Mouse (Mus musculus): ENCODE data around the gene St3gal5. TPM values are rescaled to one million over a fixed set of nuclear protein-coding genes. Genes with fewer than 3 reads are reported as not detected.

Gene St3gal5
- total and polyA plus RNA-seq, 3 experiments, result 4.0 to 21.4 (median 19.8) TPM

- H3K27ac ChIP-seq (ENCODE audit: insufficient read depth, low read depth), result no peak overlapping the region
- in situ Hi-C loops (cut with MboI; ENCODE audit: low pct_ligation_motif_present, low pct_unique_long_range_greater_than_20kb, low sequenced_read_pairs), result no loop called here
- no peak overlapping the region for H3K9ac ChIP-seq (ENCODE audit: insufficient read depth, low read depth)
- dilution Hi-C loops (cut with MboI; ENCODE audit: extremely low pct_ligation_motif_present, extremely low pct_unique_long_range_greater_than_20kb, low sequenced_read_pairs), result no loop called here
- H3K4me1 ChIP-seq (ENCODE audit: control insufficient read depth in 1 of 2, insufficient read depth in 2 of 2), result peaks cover 4 to 17% of the 10 kb centered on the region in 2 experiments; a peak in 2 of 4 replicates
- DNase-seq (ENCODE audit: extremely low read depth), result no peak
- no peaks in the 10 kb centered on the region for H3K27me3 ChIP-seq (replicated peaks)
- no peaks in the 10 kb centered on the region for H3K36me3 ChIP-seq (replicated peaks in 1 of 2; ENCODE audit: control insufficient read depth in 1 of 2, insufficient read depth in 1 of 2, low read length in 1 of 2)
- no peak for TF ChIP-seq MXI1 (IDR thresholded peaks at IDR 0.05; ENCODE audit: low read depth, low read length)
- H3K4me3 ChIP-seq (replicated peaks in 1 of 3; ENCODE audit: low read depth in 2 of 3, low read length in 2 of 3, poor library complexity in 1 of 3), result no peak overlapping the region
- no peaks in the 10 kb centered on the region for H3K79me2 ChIP-seq (replicated peaks; ENCODE audit: control insufficient read depth, extremely low read depth, insufficient read depth, poor library complexity, severe bottlenecking)
- no peak overlapping the region for H3K4me2 ChIP-seq (ENCODE audit: insufficient read depth, low read depth, poor library complexity, severe bottlenecking)
- no peaks in the 10 kb centered on the region for H3K9me3 ChIP-seq (replicated peaks; ENCODE audit: low read length)
Observed at GRCm38 (mm10) chr6:72051757-72052156, 45.6 kb upstream of the St3gal5 start.

DNA sequence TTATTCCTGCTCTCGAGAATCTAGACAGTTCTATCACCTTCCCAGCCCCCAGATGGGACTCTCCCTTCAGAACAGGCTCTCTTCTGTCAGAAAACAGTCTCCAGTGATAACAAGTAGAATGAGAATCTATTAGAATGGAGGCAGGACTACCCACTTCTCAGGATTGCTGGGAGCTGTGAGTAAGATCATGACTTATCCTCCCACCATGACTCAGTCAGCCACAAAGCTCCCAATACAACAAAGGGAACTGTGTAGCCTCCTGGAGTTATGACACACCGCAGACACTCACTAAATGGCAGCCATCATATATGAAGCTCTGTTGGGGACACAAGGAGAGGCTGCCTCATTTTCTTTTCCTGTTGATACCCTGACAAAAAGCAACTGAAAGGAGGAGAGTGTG lies 40.8 kb upstream of the St3gal5 start:
- TF ChIP-seq ZMIZ1 (IDR thresholded peaks at IDR 0.05; ENCODE audit: low read depth, low read length) (no peak), POLR2AphosphoS2 (IDR thresholded peaks at IDR 0.05; ENCODE audit: low read depth, low read length) (no peak), HCFC1 (IDR thresholded peaks at IDR 0.05; ENCODE audit: low read depth, low read length) (no peak), MEF2A (IDR thresholded peaks at IDR 0.05; ENCODE audit: borderline replicate concordance, low read depth, low read length) (no peak), CHD2 (IDR thresholded peaks at IDR 0.05; ENCODE audit: low read length) (no peak), JUND (conservative IDR thresholded peaks at IDR 0.05; ENCODE audit: low read depth, low read length) (no peak), SMC3 (IDR thresholded peaks at IDR 0.05; ENCODE audit: low read depth, low read length) (no peak), USF2 (conservative IDR thresholded peaks at IDR 0.05; ENCODE audit: low read depth, low read length) (no peak), MXI1 (IDR thresholded peaks at IDR 0.05; ENCODE audit: low read depth, low read length) (no peak), SIN3A (IDR thresholded peaks at IDR 0.05; ENCODE audit: low read length) (no peak), RCOR1 (conservative IDR thresholded peaks at IDR 0.05; ENCODE audit: low read depth, low read length) (no peak), ELF1 (IDR thresholded peaks at IDR 0.05; ENCODE audit: low read depth, low read length) (no peak), PAX5 (IDR thresholded peaks at IDR 0.05; ENCODE audit: low read length) (no peak), GABPA (IDR thresholded peaks at IDR 0.05; ENCODE audit: insufficient replicate concordance, low read depth, low read length) (no peak)
- H3K4me2 ChIP-seq (ENCODE audit: insufficient read depth, low read depth, poor library complexity, severe bottlenecking), result no peak overlapping the region

DNA sequence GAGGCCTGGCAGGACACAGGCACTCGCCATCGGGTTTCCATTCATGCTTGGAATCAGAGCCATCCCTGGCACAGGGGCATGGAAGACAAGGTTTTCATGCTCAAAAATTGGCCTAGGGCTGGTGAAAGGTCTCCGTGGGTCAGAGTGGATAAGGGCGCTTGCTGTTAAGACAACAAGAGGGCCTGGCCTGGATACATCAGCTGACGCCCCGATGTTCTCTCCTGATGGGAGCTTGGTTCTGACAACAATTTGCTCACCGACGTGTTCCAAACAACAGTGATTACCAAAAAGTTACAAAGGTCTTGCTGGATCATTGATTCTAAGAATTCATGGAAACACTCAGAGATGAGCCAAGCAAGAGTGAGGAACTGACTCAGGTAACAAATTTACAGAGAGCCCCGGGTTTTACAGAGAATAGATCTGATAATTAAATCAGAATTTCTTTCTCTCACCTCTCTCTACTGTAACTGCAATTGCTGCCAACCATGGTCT lies 38.9 kb upstream of the St3gal5 start:
- Histone ChIP-seq H3K4me2 (ENCODE audit: insufficient read depth, low read depth, poor library complexity, severe bottlenecking) (no peak overlapping the region), H3K4me1 (ENCODE audit: control insufficient read depth in 1 of 2, insufficient read depth in 2 of 2) (peaks cover 0 to 6% of the 10 kb centered on the region in 2 experiments; a peak in 2 of 4 replicates), H3K27me3 (replicated peaks) (no peaks in the 10 kb centered on the region), H3K79me2 (replicated peaks; ENCODE audit: control insufficient read depth, extremely low read depth, insufficient read depth, poor library complexity, severe bottlenecking) (no peaks in the 10 kb centered on the region), H3K9ac (ENCODE audit: insufficient read depth, low read depth) (no peak overlapping the region), H3K36me3 (replicated peaks in 1 of 2; ENCODE audit: control insufficient read depth in 1 of 2, insufficient read depth in 1 of 2, low read length in 1 of 2) (no peaks in the 10 kb centered on the region), H3K27ac (ENCODE audit: insufficient read depth, low read depth) (no peak overlapping the region), H3K4me3 (replicated peaks in 1 of 3; ENCODE audit: low read depth in 2 of 3, low read length in 2 of 3, poor library complexity in 1 of 3) (no peak overlapping the region), H3K9me3 (replicated peaks; ENCODE audit: low read length) (no peaks in the 10 kb centered on the region)
- no peak for TF ChIP-seq IRF4 (IDR thresholded peaks at IDR 0.05; ENCODE audit: low read depth, low read length)
- TF ChIP-seq CTCF (conservative IDR thresholded peaks at IDR 0.05 in 1 of 2, IDR thresholded peaks at IDR 0.05 in 1 of 2; ENCODE audit: low read depth in 2 of 2, low read length in 2 of 2), result no peak
- no peak for TF ChIP-seq USF2 (conservative IDR thresholded peaks at IDR 0.05; ENCODE audit: low read depth, low read length)
- TF ChIP-seq NRF1 (IDR thresholded peaks at IDR 0.05; ENCODE audit: low read depth, low read length), result no peak
- TF ChIP-seq JUN (IDR thresholded peaks at IDR 0.05; ENCODE audit: insufficient read depth, low read depth, low read length), result no peak
- TF ChIP-seq ZC3H11A (IDR thresholded peaks at IDR 0.05; ENCODE audit: low read depth, low read length), result no peak
- TF ChIP-seq ELF1 (IDR thresholded peaks at IDR 0.05; ENCODE audit: low read depth, low read length), result no peak
- no peak for TF ChIP-seq PAX5 (IDR thresholded peaks at IDR 0.05; ENCODE audit: low read length)
- no peak for TF ChIP-seq TCF12 (IDR thresholded peaks at IDR 0.05; ENCODE audit: low read depth, low read length)
- no peak for TF ChIP-seq JUND (conservative IDR thresholded peaks at IDR 0.05; ENCODE audit: low read depth, low read length)
- no peak for TF ChIP-seq SMC3 (IDR thresholded peaks at IDR 0.05; ENCODE audit: low read depth, low read length)
- TF ChIP-seq MAX (IDR thresholded peaks at IDR 0.05; ENCODE audit: low read length), result no peak
- dilution Hi-C loops (cut with MboI; ENCODE audit: extremely low pct_ligation_motif_present, extremely low pct_unique_long_range_greater_than_20kb, low sequenced_read_pairs), result no loop called here
- in situ Hi-C loops (cut with MboI; ENCODE audit: low pct_ligation_motif_present, low pct_unique_long_range_greater_than_20kb, low sequenced_read_pairs), result no loop called here
- DNase-seq (ENCODE audit: extremely low read depth), result no peak

More for the DNA sequence above, 40.8 kb upstream of the St3gal5 start:
- Histone ChIP-seq H3K4me3 (replicated peaks in 1 of 3; ENCODE audit: low read depth in 2 of 3, low read length in 2 of 3, poor library complexity in 1 of 3) (no peak overlapping the region), H3K36me3 (replicated peaks in 1 of 2; ENCODE audit: control insufficient read depth in 1 of 2, insufficient read depth in 1 of 2, low read length in 1 of 2) (no peaks in the 10 kb centered on the region), H3K4me1 (ENCODE audit: control insufficient read depth in 1 of 2, insufficient read depth in 2 of 2) (peaks cover 4 to 13% of the 10 kb centered on the region in 2 experiments; a peak in 2 of 4 replicates), H3K27ac (ENCODE audit: insufficient read depth, low read depth) (no peak overlapping the region), H3K9me3 (replicated peaks; ENCODE audit: low read length) (no peaks in the 10 kb centered on the region), H3K27me3 (replicated peaks) (no peaks in the 10 kb centered on the region), H3K79me2 (replicated peaks; ENCODE audit: control insufficient read depth, extremely low read depth, insufficient read depth, poor library complexity, severe bottlenecking) (no peaks in the 10 kb centered on the region), H3K9ac (ENCODE audit: insufficient read depth, low read depth) (no peak overlapping the region)
- in situ Hi-C loops (cut with MboI; ENCODE audit: low pct_ligation_motif_present, low pct_unique_long_range_greater_than_20kb, low sequenced_read_pairs) (no loop called here), dilution Hi-C loops (cut with MboI; ENCODE audit: extremely low pct_ligation_motif_present, extremely low pct_unique_long_range_greater_than_20kb, low sequenced_read_pairs) (no loop called here)
- DNase-seq (ENCODE audit: extremely low read depth), result no peak
